Mouse (Mus musculus): ENCODE measurements around the gene Capzb. TPM values are rescaled to one million over a fixed set of nuclear protein-coding genes. Genes with fewer than 3 reads are reported as not detected.

The Capzb gene
- polyA plus RNA-seq, 1 experiment from 2014 or later = 208 TPM

DNA sequence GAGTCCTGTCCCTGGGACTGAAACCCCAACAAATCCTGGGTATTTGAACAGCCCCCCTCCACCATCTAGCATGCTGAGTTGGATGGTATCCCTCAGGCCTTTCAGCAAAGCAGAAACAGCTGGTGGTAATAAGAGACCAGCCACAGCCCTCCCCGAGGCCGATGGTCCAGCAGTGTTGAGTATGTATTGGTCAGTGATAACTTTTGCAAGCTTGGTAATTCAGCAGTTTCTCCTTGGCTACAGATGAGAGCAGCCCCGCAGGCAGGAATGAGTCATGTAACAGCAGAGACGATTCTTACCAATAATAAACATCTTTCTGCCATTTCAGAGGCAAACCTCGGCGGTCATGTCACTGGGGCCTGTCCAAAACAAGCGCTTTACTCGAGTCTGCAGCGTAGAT is 23.9 kb downstream of the Capzb start:
- Histone ChIP-seq H3K27me3 (replicated peaks) (no peaks in the 10 kb centered on the region), H3K4me1 (peaks cover 61% of the 10 kb centered on the region), H3K4me3 (no peak overlapping the region), H3K9me3 (replicated peaks) (no peaks in the 10 kb centered on the region), H3K27ac (no peak overlapping the region), H3K9ac (no peak overlapping the region), H3K4me2 (no peak overlapping the region), H3K36me3 (peaks cover 35% of the 10 kb centered on the region)
- 79% methylated on average over 9 of the region's 9 CpGs for WGBS (ENCODE audit: insufficient replicate concordance)
- no peak for ATAC-seq

DNA sequence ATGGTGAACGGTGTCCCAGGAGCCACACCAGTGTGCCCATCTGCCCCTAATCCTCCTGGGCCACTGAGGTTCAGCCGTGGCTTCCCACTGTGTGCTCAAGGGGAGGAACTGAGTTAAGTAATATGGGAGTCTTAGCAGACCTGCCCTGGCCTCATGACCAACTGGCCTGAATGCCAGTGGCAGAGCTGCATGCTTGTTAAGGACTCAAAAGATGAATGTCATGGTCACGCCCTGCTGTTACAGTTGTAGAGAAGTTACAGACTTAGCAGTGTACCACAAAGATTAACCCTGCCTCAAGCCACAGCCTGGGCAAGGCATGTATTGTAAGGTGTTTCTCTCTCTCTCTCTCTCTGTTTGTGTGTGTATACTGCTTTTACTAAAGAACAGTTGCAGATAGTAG is 25.8 kb downstream of the Capzb start:
- H3K27me3 ChIP-seq (replicated peaks) = no peaks in the 10 kb centered on the region
- no peaks in the 10 kb centered on the region for H3K9me3 ChIP-seq (replicated peaks)
- H3K9ac ChIP-seq = no peak overlapping the region
- no peak overlapping the region for H3K4me2 ChIP-seq
- ATAC-seq = peak; percentile 13; the same call in 1 of the 2 replicates
- peaks cover 47% of the 10 kb centered on the region for H3K4me1 ChIP-seq
- WGBS (ENCODE audit: insufficient replicate concordance) = 70% methylated on average over 3 of the region's 3 CpGs
- peaks cover 37% of the 10 kb centered on the region for H3K36me3 ChIP-seq
- no peak overlapping the region for H3K27ac ChIP-seq
- no peak overlapping the region for H3K4me3 ChIP-seq

GRCm38 (mm10) chr4:139219656-139220055 is 27.0 kb downstream of the Capzb start:
- Histone ChIP-seq H3K9ac (no peak overlapping the region), H3K36me3 (peaks cover 40% of the 10 kb centered on the region)

DNA sequence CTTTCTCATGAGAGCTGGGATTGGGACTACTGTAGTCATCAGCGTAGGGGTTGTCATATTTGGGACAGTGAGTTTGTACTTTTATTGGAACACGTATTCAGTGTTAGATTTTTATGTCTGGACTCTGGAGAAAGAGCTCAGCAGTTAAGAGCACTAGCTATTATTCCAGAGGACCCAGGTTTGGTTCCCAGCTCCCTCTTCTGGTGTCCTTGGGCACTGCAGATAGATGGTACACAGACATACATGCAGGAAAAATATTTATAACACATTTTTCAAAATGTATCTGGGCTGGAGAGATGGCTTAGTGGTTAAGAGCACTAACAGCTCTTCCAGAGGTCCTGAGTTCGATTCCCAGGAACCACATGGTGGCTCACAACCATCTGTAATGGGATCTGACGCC is 28.3 kb downstream of the Capzb start:
- no peak overlapping the region for H3K27ac ChIP-seq
- ATAC-seq = no peak
- WGBS (ENCODE audit: insufficient replicate concordance) = 82% methylated on average over 4 of the region's 4 CpGs
- no peak overlapping the region for H3K4me2 ChIP-seq
- no peaks in the 10 kb centered on the region for H3K27me3 ChIP-seq (replicated peaks)
- no peak overlapping the region for H3K4me3 ChIP-seq
- H3K4me1 ChIP-seq = peaks cover 37% of the 10 kb centered on the region
- no peak overlapping the region for H3K9ac ChIP-seq
- no peaks in the 10 kb centered on the region for H3K9me3 ChIP-seq (replicated peaks)
- peaks cover 39% of the 10 kb centered on the region for H3K36me3 ChIP-seq

More at GRCm38 (mm10) chr4:139219656-139220055, 27.0 kb downstream of the Capzb start:
- peaks cover 37% of the 10 kb centered on the region for H3K4me1 ChIP-seq
- H3K4me3 ChIP-seq = no peak overlapping the region
- WGBS (ENCODE audit: insufficient replicate concordance) = 86% methylated on average over 4 of the region's 4 CpGs
- H3K27me3 ChIP-seq (replicated peaks) = no peaks in the 10 kb centered on the region
- H3K4me2 ChIP-seq = no peak overlapping the region
- ATAC-seq = no peak
- H3K9me3 ChIP-seq (replicated peaks) = no peaks in the 10 kb centered on the region
- no peak overlapping the region for H3K27ac ChIP-seq

GRCm38 (mm10) chr4:139221837-139222236 is 29.1 kb downstream of the Capzb start:
- Histone ChIP-seq H3K4me1 (peaks cover 38% of the 10 kb centered on the region), H3K36me3 (peaks cover 41% of the 10 kb centered on the region), H3K27me3 (replicated peaks) (no peaks in the 10 kb centered on the region), H3K9ac (no peak overlapping the region), H3K9me3 (replicated peaks) (no peaks in the 10 kb centered on the region), H3K27ac (no peak overlapping the region), H3K4me2 (no peak overlapping the region), H3K4me3 (no peak overlapping the region)
- ATAC-seq = no peak
- WGBS (ENCODE audit: insufficient replicate concordance) = 49% methylated on average over 4 of the region's 4 CpGs

DNA sequence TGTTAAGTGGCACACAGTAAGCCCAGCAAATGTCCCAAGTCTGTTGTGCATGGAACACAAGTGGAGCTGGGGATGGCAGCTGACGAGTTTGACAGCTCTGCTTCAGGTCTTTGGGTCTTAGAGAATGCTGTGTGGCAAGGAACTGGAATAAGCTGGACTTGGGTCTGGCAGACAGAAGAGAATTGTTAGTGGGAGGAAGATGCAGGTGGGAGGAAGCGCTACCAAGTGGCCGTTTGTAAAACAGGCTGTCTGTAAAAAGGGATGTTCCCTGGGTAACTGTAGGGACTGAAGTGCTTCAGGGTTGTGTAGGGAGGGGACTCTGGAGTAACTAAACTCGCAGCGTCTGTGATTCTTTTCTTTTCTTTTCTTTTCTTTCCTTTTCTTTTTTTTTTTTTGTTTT is 32.4 kb downstream of the Capzb start:
- H3K9me3 ChIP-seq (replicated peaks) = no peaks in the 10 kb centered on the region
- H3K27me3 ChIP-seq (replicated peaks) = no peaks in the 10 kb centered on the region
- H3K4me2 ChIP-seq = no peak overlapping the region
- peaks cover 35% of the 10 kb centered on the region for H3K36me3 ChIP-seq
- WGBS (ENCODE audit: insufficient replicate concordance) = 77% methylated on average over 5 of the region's 5 CpGs
- H3K4me1 ChIP-seq = peaks cover 49% of the 10 kb centered on the region
- H3K9ac ChIP-seq = no peak overlapping the region
- no peak for ATAC-seq
- no peak overlapping the region for H3K4me3 ChIP-seq
- H3K27ac ChIP-seq = no peak overlapping the region

- H3K9ac ChIP-seq = no peak overlapping the region
- ATAC-seq = no peak
- H3K4me2 ChIP-seq = no peak overlapping the region
- 83% methylated on average over 4 of the region's 4 CpGs for WGBS (ENCODE audit: insufficient replicate concordance)
- no peak overlapping the region for H3K4me3 ChIP-seq
- H3K27ac ChIP-seq = no peak overlapping the region
- H3K9me3 ChIP-seq (replicated peaks) = no peaks in the 10 kb centered on the region
- peaks cover 58% of the 10 kb centered on the region for H3K4me1 ChIP-seq
- peaks cover 41% of the 10 kb centered on the region for H3K36me3 ChIP-seq
- no peaks in the 10 kb centered on the region for H3K27me3 ChIP-seq (replicated peaks)
These were observed 33.2 kb downstream of the Capzb start for GRCm38 (mm10) chr4:139225944-139226343.

GRCm38 (mm10) chr4:139226504-139227216 is 34.0 kb downstream of the Capzb start:
- Histone ChIP-seq H3K27ac (no peak overlapping the region), H3K4me3 (no peak overlapping the region), H3K36me3 (peaks cover 43% of the 10 kb centered on the region), H3K9me3 (replicated peaks) (no peaks in the 10 kb centered on the region), H3K27me3 (replicated peaks) (no peaks in the 10 kb centered on the region), H3K4me1 (peaks cover 58% of the 10 kb centered on the region), H3K9ac (no peak overlapping the region), H3K4me2 (no peak overlapping the region)
- ATAC-seq = no peak
- WGBS (ENCODE audit: insufficient replicate concordance) = 73% methylated on average over 13 of the region's 13 CpGs

- Histone ChIP-seq H3K27ac (no peak overlapping the region), H3K4me2 (no peak overlapping the region), H3K9me3 (replicated peaks) (no peaks in the 10 kb centered on the region), H3K27me3 (replicated peaks) (no peaks in the 10 kb centered on the region), H3K4me3 (no peak overlapping the region), H3K36me3 (peaks cover 41% of the 10 kb centered on the region), H3K9ac (no peak overlapping the region), H3K4me1 (peaks cover 66% of the 10 kb centered on the region)
- 68% methylated on average over 7 of the region's 7 CpGs for WGBS (ENCODE audit: insufficient replicate concordance)
- ATAC-seq = no peak
These were observed 35.2 kb downstream of the Capzb start for GRCm38 (mm10) chr4:139227923-139228322.

- Histone ChIP-seq H3K9me3 (replicated peaks) (no peaks in the 10 kb centered on the region), H3K4me1 (peaks cover 80% of the 10 kb centered on the region), H3K4me3 (no peak overlapping the region), H3K9ac (no peak overlapping the region), H3K27ac (no peak overlapping the region), H3K36me3 (peaks cover 44% of the 10 kb centered on the region), H3K27me3 (replicated peaks) (no peaks in the 10 kb centered on the region), H3K4me2 (no peak overlapping the region)
- no peak for ATAC-seq
- WGBS (ENCODE audit: insufficient replicate concordance) = 76% methylated on average over 5 of the region's 5 CpGs
These were observed 36.6 kb downstream of the Capzb start for GRCm38 (mm10) chr4:139229271-139229670.

- WGBS (ENCODE audit: insufficient replicate concordance) = 64% methylated on average over 11 of the region's 11 CpGs
- no peak for ATAC-seq
- peaks cover 86% of the 10 kb centered on the region for H3K4me1 ChIP-seq
- H3K4me2 ChIP-seq = no peak overlapping the region
- H3K27ac ChIP-seq = no peak overlapping the region; the same call in 1 of the 2 replicates
- no peaks in the 10 kb centered on the region for H3K27me3 ChIP-seq (replicated peaks)
- peaks cover 43% of the 10 kb centered on the region for H3K36me3 ChIP-seq
- no peak overlapping the region for H3K9ac ChIP-seq
- no peaks in the 10 kb centered on the region for H3K9me3 ChIP-seq (replicated peaks)
- no peak overlapping the region for H3K4me3 ChIP-seq
These were observed 37.8 kb downstream of the Capzb start for GRCm38 (mm10) chr4:139230376-139231120.

DNA sequence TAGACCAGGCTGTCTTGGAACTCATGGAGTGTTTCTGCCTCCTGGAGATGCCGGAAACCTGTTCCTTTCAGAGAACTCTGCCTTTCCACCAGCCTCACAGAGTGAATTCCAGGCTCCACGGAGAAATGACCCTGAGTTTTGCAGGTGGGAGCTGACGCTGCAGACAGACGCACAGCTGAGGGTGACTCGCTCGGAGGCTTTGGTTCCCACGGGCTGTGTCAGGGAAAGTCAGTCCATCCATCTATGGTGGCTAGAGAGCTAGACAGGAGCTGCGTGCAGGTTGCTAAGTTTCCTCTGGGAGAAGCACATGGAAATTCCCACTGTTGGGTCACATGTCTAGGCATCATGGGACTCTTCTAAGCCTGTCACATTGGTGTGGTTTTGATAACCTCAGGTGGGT is 38.5 kb downstream of the Capzb start:
- ATAC-seq = no peak
- no peak overlapping the region for H3K4me3 ChIP-seq
- H3K36me3 ChIP-seq = peaks cover 37% of the 10 kb centered on the region
- H3K9me3 ChIP-seq (replicated peaks) = no peaks in the 10 kb centered on the region
- WGBS (ENCODE audit: insufficient replicate concordance) = 81% methylated on average over 8 of the region's 8 CpGs
- no peak overlapping the region for H3K4me2 ChIP-seq
- H3K9ac ChIP-seq = no peak overlapping the region
- H3K4me1 ChIP-seq = peaks cover 84% of the 10 kb centered on the region
- no peaks in the 10 kb centered on the region for H3K27me3 ChIP-seq (replicated peaks)
- H3K27ac ChIP-seq = no peak overlapping the region

Measured in liver, embryonic 12.5 days (tissue).